Mouse (Mus musculus): Measurements from ENCODE around the gene Btbd18.

DNA sequence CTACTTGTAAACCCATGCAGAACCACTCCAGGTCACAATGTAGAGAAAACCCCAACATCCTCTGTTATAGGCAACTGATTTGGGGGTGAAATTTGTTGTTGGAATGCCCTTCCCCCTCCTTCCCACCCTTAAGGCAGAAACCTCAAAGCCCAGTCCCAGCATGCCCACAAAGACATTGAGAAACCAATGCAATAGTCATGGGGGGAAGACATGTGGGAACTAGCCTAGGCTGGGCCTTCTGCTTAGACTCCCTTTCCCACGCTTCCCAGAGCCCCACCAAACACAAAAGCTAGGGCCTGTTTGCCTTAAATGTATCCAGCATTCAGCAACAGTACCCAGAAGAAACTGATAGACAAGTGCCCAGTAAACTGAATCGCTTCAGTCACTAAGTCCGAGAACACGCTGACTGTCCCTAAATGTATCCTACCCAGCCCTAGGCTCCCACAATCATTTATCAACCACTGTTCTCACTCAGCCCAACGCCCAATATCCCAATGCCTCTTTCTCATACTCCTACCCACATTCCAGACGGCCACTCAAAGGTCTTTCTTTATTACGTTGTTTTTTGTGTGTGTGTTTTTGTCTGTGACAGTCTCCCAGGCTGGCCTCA lies 32.4 kb upstream of the Btbd18 start:
- TF ChIP-seq CTCF (IDR thresholded peaks at IDR 0.05) (no peak), EP300 (IDR thresholded peaks at IDR 0.05; ENCODE audit: insufficient read depth, low read depth, low read length) (no peak)

Measured in heart, adult 2 months (tissue).